Mouse (Mus musculus): Measurements from ENCODE around the gene Mbd6.
"Not testable (repeated sequence)": the region's sequence is repeated elsewhere in the genome, so short reads cannot be mapped to it uniquely, and the experiment has no call there.

Gene Mbd6

DNA sequence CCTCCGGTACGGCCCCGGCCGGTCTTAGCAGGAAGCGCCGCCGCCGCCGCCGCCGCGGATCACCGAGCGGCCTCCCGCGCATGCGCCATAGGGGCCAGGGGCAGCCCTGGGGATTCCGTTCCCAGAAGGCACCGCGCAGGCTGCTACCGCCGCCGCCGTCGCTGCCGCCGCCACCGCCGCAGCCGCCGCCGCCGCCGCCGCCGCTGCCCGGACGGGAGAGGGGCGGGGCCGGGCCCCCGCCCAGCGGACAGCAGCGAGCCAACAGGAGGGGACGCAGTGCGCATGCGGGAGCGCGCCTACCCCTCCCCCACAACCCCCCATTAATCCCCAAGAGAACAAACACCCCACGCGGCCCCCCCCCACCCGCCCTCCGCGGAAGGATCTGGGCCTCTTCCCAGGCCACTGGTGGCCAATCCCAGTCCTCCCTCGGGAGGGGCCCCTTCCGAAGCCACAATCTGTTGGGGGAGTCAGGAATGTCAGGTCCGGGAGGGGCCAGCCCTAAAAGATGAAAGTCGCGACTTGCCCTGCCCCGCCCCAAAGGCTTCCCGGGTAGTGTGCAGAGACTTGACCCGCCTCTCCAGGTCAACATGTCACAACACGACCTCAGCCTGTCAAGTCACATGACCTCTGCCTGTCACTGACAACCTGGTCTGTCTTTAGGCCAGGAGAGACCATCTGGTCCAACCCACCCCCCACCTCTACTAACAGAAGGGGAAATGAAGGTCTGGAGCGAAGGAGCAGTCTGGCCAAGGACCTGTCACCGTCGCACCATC is at the start of gene Mbd6:
Gene Mbd6 (minus strand): TSS at position 219 of the 773 bp plus-strand sequence.
- peak; percentile 95 for DNase-seq

DNA sequence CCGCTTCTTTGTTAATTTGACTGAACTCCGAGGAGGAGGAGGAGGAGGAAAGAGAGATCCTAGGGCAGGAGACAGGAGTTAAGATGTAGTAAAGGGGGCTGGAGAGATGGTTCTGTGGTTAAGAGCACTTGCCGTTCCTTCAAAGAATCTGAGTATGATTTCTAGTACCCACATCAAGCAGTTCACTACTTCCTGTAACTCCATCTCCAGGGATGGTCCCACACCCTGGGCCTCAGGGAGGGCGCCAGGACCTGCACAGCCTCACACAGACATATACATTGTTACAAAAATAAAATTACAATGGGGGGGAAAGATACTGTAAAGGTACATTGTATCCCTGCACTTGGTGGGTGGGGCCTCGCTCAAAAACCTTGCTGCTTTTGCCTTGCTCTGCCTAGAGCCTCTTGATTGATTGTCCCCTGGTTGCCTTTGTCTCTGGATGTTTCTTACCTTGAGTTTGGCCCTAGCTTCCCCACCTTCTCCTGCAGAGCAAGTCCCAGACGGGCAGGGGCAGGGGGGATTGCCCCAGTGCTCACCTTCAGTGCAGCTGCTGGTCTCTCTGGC is 48.8 kb upstream of the Mbd6 start:
- no peak for DNase-seq

DNA sequence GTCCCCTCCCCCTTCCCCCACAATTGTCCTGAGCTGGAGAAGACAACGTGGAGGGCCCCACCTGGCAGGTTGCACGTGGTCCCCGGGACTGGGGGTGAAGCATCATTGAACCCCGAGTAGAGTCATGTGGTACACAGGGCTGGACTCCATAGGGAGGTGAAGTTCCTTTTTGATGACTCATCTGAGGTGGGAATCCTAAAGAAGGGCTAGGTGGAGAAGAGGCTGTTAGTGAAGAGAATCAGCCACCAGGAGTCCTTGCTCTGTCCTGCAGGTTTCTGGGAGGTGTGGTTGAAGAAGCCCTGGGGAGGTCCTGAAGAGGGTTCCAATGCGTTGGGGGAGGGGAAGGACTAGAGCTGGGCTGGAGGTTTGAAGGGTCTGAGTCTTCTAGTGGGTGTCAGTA is 48.1 kb upstream of the Mbd6 start:
- no peak for DNase-seq

DNA sequence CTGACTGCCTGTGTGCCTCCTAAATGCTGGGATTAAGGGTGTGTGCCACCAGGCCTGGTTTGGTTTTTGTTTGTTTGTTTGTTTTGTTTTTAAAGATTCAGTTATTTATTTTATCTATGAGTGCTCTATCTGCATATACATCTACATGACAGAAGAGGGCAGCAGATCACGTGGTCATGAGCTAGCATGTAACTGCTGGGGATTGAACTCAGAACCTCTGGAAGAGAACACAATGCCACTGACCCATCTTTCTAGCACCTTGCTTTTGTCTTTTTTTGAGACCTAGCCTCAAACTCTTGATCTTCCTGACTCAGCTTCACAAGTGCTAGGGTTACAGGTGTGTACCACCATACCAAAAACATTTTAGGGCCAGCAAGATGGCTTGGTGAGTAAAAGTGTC is 46.5 kb upstream of the Mbd6 start:
- no peak for DNase-seq

DNA sequence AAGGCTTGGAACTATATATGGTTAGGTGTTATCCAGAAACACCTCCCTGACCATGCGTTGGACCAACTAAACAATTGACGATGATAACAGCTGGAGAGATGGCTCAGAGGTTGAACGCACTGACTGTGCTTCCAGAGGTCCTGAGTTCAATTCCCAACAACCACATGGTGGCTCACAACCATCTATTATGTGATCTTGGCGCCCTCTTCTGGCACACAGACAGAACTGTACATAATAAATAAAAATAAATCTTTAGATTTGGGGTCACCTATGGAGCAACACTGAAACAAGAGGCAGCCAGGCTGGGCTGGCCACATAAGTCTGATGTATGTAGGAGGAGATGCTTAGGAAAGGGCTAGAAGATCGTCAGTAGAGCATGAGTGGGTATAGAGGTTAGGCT is 44.3 kb upstream of the Mbd6 start:
- peak; percentile 46 to 55 for DNase-seq

DNA sequence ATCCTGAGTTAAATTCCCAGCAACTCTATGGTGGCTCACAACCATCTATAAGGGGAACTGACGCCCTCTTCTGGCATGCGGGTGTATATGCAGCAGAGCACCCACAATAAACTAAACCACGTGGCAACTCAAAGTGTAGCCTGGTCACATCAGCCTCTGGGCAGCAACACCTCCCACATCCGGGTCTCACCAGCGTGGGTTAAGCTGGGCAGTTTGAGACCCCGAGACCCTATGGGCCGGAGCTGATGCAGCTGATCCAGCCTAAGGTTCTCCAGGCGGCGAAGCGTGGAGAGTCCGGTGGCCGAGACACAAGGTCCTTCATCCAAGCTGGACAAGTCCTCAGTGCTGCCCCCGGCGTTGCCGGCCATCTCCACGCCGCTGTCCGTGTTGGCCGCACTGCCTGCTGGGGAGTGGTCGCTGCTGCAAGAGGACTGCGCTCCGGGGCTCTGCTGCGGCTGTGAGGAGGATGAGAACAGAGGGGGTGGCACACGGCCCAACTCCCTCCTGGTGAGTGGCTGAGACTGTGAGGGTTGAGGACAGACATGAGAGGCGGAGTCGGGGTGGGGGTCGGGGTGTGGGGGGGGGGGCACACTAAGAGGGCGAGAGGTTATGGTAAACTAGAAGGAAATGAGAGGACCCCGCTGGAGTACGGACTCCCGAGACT is 43.5 kb upstream of the Mbd6 start:
- DNase-seq = no peak

DNA sequence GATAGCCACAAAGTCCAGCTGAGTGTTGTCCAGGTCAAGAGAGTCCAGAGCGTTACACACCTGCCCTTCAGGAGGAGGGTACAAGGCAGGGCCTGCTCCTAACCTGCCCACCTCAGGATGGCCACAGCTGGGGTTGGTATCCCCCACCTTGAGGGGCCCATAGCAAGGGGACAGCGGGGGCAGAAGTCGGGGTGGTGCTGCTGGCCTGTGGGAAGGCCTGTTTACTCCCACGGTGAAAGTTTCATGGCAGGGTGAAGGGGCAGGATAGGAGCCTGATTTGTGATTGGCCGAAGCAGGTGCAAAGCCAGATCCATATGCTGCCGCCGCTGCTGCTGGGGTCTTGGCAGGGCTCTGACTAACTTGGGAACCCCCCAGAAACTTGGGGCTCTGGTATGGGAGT is 41.4 kb upstream of the Mbd6 start:
- no peak for DNase-seq

DNA sequence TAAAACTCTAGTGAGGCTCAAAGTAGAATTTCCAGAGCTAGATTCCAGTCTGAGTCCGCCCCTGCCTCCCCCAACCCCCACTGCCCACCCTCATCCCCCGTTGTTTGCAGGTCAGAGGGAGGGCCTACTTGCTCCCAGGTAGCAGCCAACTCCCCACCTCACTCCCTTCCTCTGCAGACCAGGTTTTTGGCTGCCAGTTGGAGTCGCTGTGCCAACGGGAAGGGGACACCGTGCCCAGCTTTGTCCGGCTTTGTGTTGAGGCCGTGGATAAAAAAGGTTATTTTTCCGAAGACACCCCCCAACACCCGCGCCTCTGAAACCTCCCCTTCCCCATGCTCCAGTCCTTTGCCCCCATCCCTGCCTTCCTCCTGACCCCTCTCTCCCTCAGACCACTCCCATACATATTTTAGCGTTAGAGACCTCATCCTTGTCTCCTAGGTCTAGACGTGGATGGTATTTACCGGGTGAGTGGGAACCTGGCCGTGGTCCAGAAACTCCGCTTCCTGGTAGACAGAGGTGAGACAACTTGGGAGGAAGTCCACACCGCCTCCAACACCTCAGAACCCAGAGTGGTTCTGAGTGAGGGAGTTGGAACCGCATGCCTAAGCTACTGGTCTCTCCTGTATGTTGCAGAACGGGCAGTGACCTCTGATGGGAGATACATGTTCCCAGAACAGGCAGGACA is 38.8 kb upstream of the Mbd6 start:
- no peak for DNase-seq

DNA sequence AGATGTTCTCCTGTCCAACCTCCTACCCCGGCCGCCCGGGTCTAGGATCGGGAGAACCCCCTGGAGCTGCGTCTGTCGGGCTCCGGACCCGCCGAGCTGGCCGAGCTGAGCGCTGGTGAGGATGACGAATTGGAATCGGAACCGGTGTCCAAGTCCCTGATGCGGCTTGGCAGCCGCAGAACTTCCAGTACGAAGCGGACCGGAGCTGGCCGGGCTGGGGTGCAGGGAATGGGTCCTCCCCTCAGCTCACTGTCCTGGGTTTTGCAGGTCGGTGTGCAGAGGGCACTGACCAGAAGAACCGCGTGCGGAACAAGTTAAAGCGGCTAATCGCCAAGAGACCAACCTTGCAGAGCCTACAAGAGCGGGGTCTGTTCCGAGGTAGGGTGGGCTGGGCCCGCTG is 38.0 kb upstream of the Mbd6 start:
- DNase-seq = no peak

DNA sequence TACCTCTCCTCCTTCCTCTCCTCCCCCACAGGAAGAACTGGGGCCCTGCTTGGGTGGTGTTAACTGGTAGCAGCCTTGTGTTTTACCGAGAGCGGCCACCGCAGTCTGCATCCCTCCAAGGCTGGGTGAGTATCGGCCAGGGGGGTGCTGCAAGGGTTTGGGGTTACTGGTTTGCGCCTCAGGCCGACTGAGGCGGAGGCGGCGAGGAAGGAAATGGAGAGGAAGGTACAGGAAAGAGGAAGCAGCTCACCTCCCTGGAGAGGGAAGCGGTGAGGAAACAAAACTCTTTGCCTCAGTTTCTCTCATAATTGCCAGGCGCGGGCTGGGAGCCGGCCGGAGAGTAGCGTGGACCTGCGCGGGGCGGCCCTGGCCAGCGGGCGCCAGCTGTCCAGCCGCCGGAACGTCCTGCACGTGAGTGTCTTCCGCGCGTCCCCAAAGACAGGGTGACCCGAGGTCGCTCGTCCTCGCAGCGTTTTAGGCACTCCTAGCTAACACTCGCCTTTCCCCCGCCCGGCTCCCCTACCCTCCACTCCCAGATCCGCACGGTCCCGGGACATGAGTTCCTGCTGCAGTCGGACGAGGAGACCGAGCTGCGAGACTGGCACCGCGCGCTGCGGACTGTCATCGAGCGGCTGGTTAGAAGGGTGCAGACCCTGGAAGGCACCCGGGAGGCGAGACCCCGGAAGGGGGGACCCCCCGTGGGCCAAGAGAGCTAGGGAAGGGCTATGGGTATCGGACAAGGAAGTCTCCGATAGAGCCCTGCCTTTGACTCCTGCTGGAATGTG is 37.4 kb upstream of the Mbd6 start:
- DNase-seq = peak; percentile 25 to 30

DNA sequence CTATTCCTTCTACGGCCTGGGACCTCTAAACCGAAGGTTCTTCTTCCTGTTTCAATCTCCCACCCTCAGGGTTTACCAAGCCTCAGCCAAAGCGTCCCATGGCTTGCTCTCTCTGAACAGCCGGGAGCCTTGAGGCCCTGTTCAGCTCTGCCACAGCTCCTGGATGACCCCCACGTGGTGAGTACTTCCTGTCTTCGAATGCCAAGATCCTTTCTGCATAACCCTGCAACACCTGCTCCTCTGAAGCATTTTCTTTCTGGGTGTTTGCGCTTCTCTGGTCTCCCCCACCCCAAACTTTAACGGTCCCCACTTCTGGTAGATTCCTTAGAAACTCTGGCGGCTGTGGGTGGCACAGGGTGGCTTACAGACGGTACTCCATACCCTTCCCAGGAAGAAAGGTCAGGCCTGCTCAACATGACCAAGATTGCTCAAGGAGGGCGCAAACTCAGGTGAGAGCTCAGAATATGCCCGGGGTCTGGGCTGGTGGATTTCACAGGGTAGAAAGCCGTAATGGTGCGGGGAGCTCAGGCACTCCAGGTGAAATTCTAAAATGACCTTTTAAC is 36.7 kb upstream of the Mbd6 start:
- DNase-seq = peak in 1 of 2 experiments; percentile 28

DNA sequence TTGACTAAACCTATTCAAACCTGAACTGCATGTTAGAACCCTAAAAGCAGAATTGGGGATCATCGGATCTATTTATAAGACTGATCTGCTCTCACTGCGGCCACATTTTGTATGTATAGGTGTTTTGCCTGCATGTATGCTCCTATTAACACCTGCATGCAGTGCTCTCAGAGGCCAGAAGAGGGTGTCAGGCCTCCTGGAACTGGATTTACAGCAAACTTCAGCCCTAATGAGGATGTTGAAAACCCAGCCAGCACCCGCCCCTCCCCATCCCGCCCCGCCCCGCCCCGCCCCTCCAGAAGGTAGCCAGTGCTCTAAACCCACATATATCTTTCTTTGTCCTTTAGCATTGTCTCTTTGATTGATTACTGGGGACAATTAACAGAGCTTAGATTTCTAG is 35.7 kb upstream of the Mbd6 start:
- peak; percentile 84 to 89 for DNase-seq

DNA sequence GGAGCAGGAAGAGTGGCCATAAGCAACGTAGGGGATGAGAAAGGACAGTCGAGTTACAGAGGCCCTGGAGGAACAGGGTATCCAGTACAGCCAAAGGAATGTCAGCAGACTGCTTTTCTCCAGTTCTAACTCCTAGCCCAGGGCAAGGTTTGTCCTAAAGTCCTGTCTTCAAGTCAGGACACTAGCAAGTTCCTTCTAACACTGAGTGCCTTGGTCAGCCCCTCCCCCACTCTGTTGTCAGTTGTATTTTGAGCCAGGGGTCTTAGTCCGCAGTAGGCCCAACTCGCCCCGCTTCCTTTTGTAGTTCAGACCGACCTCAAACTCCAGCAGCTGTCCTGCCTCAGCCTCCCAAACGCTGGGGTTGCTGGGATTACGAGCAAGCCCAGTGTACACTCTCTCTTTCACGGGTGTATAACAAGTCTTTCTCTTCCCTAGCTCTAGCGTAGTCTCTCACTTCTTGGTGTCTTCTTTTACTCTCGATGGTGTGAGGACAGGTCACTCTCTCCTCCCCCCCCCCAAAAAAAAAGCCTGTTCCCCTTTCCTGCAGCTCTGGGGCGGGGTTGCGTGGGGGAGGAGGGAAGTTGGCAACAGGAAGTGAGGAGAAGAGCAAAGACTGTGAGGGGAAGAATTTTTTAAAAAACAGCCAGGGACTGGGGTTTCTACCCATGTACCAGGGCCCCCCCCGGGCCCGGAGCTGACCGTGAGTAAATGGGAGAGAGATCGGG is 34.5 kb upstream of the Mbd6 start:
- peak; percentile 69 to 71 for DNase-seq

DNA sequence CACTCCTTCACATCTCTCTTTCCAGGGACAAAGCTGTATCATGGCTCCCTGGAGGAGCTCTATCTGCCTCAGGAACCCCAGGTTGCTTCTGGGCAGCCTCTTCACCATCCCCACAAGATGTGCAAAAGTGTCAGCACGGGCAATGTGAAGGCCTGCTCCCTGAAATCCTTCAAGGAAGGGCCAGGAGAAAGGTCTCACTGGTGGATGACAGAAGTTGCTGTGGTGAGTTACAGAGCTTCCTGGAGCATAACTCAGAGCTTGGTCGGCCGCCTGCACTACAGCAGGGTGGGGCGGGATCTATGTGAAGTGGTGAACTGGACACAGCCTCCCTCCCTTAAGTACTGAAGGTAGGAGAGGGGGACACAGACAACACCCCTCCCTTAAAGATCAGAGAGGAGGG is 33.9 kb upstream of the Mbd6 start:
- DNase-seq = no peak

DNA sequence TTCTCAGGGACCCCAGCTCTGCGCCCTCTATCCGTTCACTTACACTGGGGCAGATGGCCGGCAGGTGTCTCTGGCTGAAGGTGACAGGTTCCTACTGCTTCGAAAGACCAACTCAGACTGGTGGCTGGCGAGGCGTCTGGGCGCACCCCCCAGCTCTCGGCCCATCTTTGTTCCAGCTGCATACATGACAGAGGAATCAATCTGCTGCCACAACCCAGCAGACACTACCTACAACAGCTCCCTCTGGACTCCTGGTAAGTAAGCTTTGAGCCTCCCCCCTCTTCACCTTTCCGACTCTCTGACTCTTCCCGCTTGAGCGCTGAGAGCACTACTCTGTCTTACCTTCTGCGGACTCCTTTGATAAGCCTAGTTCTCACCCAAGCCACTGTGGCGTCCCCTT is 33.4 kb upstream of the Mbd6 start:
- DNase-seq = peak in 1 of 2 experiments; percentile 20

DNA sequence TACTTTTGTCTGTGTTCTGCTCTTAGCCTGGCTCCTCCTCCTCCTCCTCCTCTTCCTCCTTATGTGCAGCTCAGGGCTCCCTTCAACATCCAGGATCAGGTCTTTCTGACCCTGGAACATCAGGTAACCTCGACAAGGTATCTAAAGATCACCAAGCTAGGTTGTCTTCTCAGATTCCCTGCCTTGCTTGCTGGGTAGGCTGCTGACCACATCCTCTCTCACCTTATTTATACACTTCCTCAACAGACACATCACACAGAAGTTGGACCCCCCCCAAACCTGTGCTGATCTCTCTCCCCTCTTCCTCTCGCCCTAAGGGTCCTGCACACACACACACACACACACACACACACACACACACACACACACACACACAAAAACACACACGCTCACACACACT is 32.8 kb upstream of the Mbd6 start, which contains the start of gene Arhgap9:
Gene Arhgap9 (plus strand): TSS at position 344 of the 400 bp plus-strand sequence.
- peak; percentile 34 to 43 for DNase-seq

DNA sequence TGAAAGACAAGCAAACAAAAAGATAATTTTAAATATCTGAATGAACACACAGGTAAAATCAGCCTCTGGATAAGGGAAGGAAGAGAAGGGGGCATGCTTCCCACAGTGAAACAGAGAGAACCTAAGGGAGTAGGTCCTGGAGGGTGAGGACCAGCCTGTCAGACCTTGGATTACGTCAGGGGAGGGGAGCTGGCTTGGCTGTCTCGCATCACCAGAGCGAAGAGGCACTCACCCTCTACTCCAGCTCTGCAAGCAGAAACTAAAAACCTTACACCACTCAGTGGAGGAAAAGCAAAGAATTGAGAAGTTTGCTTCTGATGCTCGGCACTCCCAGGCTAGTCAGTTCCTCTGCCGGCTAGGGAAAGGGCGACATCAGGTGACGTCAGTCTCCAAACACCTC is 31.2 kb upstream of the Mbd6 start:
- DNase-seq = no peak

DNA sequence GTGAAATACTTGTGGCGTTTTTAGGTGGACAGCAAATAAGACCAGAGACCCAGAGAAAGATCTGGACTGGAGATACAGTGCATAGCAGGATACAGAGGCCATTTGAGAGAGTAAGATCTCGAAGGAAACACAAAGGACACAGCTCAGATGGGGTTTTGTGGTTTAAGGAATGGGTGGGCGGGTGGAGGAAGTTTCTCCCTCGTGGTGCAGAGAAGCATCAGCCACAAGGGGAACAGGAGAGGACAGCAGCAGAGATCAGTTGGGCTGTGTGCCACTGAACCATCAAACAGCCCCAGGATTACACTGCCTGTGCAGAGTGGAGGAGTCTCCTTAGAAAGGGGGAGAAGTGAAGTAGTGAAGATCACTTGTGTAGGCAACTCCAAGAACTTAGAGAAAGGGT is 29.2 kb upstream of the Mbd6 start:
- no peak for DNase-seq

DNA sequence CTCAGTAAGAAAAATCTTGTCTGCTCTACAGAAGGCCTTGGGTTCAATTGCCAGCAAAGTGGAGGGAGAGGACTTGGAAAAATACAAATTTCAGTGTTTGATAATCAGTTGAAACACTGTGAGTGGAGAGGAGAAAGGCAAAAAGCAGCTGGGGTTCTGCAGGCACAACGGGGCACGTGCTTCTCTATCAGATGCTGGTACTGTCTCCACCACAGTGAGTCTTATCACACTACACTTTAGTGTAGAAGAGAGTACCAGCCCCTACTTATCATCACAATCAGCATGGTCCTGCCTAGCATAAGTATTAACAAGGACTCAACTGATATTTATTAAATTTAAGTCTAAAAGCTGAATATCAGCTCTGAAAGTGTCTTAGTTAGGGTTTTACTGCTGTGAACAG is 28.5 kb upstream of the Mbd6 start:
- no peak for DNase-seq

DNA sequence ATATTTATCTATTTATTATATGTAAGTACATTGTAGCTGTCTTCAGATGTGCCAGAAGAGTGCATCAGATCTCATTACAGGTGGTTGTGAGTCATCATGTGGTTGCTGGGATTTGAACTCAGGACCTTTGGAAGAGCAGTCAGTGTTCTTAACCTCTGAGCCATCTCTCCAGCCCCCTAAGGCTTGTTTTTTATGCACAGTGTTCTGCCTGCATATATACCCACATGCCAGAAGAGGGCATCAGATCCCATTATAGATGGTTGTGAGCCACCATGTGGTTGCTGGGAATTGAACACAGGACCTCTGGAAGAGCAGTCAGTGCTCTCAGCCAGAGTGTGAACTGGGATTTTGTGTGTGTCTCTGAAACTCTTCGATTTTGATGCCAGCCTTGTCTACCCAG is 26.1 kb upstream of the Mbd6 start:
- DNase-seq = not testable (repeated sequence)

DNA sequence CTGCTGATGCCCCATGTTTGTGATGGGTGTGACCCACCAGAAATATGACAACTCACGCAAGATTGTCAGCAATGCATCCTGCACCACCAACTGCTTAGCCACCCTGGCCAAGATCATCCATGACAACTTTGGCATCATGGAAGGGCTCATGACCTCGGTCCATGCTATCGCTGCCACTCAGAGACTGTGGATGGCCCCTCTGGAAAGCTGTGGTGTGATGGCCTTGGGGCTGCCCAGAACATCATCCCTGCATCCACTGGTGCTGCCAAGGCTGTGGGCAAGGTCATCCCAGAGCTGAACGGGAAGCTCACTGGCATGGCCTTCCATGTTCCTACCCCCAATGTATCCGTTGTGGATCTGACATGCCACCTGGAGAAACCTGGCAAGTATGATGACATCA is 24.7 kb upstream of the Mbd6 start:
- DNase-seq = not testable (repeated sequence)

DNA sequence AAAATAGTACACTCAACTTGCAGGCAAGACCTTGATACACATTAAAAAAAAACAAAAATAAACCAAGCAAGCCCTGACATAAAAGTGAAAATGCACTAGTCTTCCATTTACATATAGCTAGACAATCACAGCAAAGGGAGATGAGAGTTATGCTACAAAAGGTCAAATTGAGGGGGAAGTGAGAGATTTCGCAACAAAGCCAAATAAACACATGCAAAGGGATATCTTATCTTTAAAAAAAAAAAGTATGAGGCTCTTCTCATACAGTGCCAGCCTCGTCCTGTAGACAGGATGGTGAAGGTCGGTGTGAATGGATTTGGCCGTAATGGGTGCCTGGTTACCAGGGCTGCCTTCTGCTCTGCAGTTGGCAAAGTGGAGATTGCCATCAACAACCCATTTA is 24.0 kb upstream of the Mbd6 start:
- DNase-seq = no peak
